Mouse (Mus musculus): Measurements from ENCODE around the gene Brap.
"Not testable (repeated sequence)": the region's sequence is repeated elsewhere in the genome, so short reads cannot be mapped to it uniquely, and the experiment has no call there.

Gene Brap

DNA sequence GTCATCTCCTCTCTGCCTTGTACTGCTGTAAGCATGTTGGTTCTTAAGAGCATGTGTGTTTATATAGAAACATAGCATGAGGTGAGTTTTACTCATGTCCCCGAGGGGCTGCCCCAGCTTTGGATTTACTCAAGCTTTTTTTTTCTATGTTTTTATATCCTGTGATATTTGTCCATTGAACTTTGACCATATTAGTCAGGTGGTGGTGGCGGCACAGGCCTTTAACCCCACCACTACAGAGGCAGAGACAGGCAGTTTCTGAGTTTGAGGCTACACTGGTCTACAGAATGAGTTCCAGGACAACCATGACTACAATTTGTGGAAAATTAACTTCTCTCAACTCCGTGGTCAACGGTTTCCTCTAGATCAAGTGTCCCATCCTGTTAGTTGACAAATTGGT, 6.7 kb downstream of the Brap start:
- no peak for DNase-seq (ENCODE audit: extremely low read depth, low read depth, low spot score)

GRCm38 (mm10) chr5:121668411-121668810, 8.0 kb downstream of the Brap start:
- no peak for DNase-seq (ENCODE audit: extremely low read depth, low read depth, low spot score)

DNA sequence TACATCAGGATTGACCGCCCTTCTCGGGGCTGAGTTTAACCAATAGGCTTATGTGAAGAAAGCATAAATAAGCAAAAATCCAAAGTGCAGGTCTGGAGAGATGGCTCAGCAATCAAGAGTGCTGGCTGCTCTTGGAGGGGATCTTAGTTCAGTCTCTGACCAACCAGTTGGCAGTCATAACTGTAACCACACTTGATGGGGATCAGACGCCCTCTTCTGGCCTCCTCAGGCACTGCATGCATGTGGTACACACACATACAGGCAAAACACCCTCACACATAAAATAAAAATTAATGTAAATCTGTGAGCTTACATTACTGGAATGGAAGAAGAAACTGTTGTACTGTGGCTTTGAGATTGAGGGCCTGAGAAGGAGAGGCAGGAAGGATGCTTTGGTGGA, 10.0 kb downstream of the Brap start:
- DNase-seq (ENCODE audit: extremely low read depth, low read depth, low spot score): no peak

DNA sequence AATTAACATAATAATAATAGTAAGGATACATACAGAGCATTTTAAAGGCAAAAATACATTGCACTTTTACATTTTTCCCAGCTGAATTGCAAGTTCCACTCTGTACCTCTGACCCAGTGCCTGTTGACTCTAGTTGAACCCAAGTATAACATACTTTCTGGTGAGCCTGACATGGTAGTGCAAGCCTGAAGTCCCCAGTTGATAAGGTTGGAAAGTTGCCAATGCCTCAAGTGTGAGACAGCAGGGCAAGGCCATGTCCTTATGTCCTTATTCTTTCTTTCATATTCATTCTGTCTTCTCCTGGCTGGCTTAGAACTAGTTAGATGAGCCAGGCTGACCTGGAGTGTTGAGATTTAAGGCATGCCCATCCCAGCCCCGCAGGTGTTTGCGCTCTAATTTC, 21.9 kb downstream of the Brap start:
- DNase-seq (ENCODE audit: extremely low read depth, low read depth, low spot score): no peak

DNA sequence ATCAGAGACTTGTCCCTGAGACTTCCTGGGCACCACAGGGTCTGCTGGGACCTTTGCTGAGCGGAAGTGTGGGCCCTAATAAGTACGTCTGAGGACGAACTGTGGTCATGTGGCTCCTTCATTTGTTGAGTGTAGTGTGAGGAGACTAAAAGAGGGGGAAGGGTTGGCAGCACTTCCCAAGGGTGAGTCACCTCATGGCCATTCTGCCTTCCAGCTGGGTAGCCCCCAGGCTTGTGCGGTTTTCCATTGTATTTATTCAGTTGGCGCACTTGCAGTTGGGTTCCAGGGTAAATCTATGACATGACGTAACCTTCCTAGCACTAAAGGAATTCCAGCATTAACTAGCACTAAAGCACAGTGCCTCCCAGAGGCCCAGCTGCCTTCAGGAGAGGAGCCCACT, 25.1 kb downstream of the Brap start:
- DNase-seq (ENCODE audit: extremely low read depth, low read depth, low spot score): no peak

DNA sequence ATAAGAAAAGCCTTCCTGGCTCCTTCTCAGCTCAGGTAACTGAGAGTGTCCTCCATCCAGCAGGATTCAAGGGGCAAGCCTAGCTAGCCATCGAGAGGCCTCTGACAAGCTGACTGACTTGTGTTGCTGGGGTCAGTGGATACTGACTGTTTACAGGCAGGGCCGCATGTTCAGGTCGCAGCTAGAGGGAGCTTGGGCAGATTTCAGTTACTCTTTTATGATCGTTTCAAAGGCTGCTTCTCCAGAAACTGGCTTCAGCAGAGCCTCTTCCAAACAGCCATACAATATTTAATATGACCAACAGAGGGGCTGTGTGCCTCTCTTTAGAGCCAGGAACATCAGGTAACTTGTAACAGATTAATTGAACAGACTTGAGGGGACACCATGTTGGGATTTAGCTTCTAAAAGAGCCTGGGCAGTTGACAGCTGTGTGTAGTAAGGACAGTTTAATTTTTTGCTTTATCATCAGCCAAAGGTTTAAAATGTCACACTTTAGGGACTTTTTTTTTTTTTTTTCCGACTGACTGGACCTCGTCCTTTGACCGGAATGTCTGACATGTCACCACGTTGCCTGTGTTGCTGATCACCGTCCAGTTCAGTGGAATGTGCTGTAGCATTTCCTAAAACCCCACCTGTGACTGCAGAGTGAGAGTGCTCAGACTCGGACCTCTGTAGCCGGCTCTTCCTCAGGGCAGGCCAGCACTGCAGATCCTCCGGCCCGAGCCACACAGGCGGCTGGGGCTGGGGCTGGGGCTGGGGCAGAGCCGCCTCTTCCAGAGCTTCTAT, 25.9 kb downstream of the Brap start:
- DNase-seq (ENCODE audit: extremely low read depth, low read depth, low spot score): no peak

DNA sequence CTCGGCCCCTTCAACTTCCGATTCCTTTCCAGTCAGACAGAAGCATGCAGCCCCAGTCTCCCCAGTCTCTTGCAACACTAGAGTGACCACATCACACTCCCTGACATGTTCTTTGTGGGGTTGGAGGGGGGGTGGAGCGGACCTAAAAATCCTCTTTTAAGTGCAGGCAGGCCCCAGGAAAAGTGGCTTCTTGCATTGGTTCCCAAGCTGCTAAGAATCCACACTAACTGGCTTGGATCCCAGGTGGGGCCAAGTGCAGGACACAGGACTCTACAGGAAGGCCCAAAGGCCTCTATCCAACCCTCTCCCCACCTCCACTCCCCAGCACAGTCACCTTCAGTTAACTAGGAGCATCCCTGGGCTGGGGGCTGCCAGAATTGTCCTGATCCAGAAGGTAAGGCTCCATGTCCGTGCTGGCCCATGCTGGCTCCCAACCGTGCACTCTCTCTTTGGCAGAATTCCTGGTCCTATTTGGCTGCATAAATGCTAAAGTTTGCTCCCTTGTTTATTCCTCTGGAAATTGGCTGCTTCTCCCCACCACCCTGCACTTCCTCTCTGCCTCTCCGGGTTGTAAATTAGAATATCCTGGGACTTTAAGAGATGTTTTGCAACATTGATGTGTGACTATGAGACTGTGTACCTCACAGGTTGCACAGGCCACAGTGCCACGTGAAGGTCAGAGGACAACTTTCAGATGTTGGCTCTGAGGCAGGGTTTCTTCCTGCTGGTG, 30.3 kb downstream of the Brap start:
- DNase-seq (ENCODE audit: extremely low read depth, low read depth, low spot score): no peak

- not testable (repeated sequence) for DNase-seq (ENCODE audit: extremely low read depth, low read depth, low spot score)
Observed at GRCm38 (mm10) chr5:121691436-121691835, 31.1 kb downstream of the Brap start.

DNA sequence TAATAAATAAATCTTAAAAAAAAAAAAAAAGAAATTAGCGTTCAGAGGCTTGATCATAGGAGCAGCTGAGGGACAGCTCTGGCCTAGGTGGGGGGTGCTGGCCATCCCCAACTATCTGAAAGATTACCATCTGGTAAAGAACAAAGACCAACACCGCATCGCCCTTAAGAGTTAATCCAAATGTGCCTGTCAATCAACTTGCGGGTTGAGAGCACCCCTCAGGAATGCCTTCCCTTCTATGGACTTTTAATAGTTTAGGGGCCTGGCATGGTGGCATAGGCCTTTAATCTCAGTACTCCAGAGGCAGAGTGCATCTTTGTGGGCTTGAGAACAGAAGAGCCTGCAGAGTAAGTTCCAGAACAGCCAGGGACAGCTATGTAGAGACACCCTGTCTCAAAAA, 32.5 kb downstream of the Brap start:
- DNase-seq (ENCODE audit: extremely low read depth, low read depth, low spot score): no peak

GRCm38 (mm10) chr5:121696761-121697160, 36.4 kb downstream of the Brap start:
- DNase-seq (ENCODE audit: extremely low read depth, low read depth, low spot score): no peak

- DNase-seq (ENCODE audit: extremely low read depth, low read depth, low spot score): no peak
Observed at GRCm38 (mm10) chr5:121699891-121700290, 39.5 kb downstream of the Brap start.

- DNase-seq (ENCODE audit: extremely low read depth, low read depth, low spot score): no peak
Observed at GRCm38 (mm10) chr5:121700496-121700895, 40.1 kb downstream of the Brap start.

GRCm38 (mm10) chr5:121701111-121701769, 40.9 kb downstream of the Brap start:
- no peak for DNase-seq (ENCODE audit: extremely low read depth, low read depth, low spot score)

- no peak for DNase-seq (ENCODE audit: extremely low read depth, low read depth, low spot score)
Observed at GRCm38 (mm10) chr5:121703341-121703740, 43.0 kb downstream of the Brap start.

- DNase-seq (ENCODE audit: extremely low read depth, low read depth, low spot score): no peak
Observed at GRCm38 (mm10) chr5:121704512-121705248, 44.3 kb downstream of the Brap start.

DNA sequence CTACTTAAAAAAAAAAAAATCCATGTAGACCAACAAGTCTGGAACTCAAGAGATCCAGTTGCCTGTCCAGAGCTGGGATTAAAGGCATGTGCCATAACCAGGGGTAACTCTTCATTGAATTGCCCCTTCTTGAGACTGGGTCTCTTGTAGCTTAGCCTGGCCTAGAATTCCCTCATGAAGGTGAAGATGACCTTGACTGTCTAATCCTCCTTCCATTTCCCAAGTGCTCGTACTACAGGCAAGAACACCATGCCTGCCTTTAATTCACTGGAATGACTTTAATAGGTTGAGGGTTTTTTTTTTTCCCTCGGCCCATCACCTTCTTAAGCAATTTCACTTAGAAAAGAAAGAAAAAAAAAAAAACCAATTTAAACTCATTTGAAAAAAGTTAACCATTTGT, 50.0 kb downstream of the Brap start:
- no peak for DNase-seq (ENCODE audit: extremely low read depth, low read depth, low spot score)

GRCm38 (mm10) chr5:121710851-121711173, 50.4 kb downstream of the Brap start:
- DNase-seq (ENCODE audit: extremely low read depth, low read depth, low spot score): no peak

- DNase-seq (ENCODE audit: extremely low read depth, low read depth, low spot score): no peak
Observed at GRCm38 (mm10) chr5:121711174-121711927, 51.0 kb downstream of the Brap start, which contains the start of gene Atxn2. TSS of gene Atxn2 (plus strand) at chr5:121711337.

DNA sequence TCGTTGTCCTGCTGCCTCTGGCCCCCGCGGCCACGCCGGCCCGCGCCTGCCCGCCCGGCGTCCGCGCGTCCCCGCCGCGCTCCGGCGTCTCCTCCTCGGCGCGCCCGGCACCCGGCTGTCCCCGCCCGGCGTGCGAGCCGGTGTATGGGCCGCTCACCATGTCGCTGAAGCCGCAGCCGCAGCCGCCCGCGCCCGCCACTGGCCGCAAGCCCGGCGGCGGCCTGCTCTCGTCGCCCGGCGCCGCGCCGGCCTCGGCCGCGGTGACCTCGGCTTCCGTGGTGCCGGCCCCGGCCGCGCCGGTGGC, 51.5 kb downstream of the Brap start:
- no peak for DNase-seq (ENCODE audit: extremely low read depth, low read depth, low spot score)

GRCm38 (mm10) chr5:121712232-121712933, 52.0 kb downstream of the Brap start:
- DNase-seq (ENCODE audit: extremely low read depth, low read depth, low spot score): no peak
